Mouse (Mus musculus) heart, adult 2 months (tissue): Measurements from ENCODE around the gene Bcs1l.

Experiments
- CTCF ChIP-seq: fragments of 200-600 bp; IDR thresholded peaks from 2 replicates; pipeline ENCODE4 v1.8.1; 2022; ENCODE audit warnings: antibody characterized with exemption, mild to moderate bottlenecking, moderate library complexity
- EP300 ChIP-seq: fragments of 200-500 bp; IDR thresholded peaks from 2 replicates; pipeline ENCODE4 v1.6.1; 2011; ENCODE audit warnings: low read depth, low read length, control low read depth; ENCODE audit not compliant: insufficient read depth
- POLR2A ChIP-seq: fragments of 200-500 bp; IDR thresholded peaks from 2 replicates; pipeline ENCODE4 v1.6.1; 2011; ENCODE audit warnings: mild to moderate bottlenecking, low read depth, low read length, control low read depth; ENCODE audit not compliant: insufficient read depth

- TF ChIP-seq POLR2A = peak; percentile 97
- TF ChIP-seq EP300 = no peak
- TF ChIP-seq CTCF = no peak
Observed at GRCm38 (mm10) chr1:74601267-74601962, 13.3 kb downstream of the Bcs1l start, which contains the start of the genes Rnf25 and Stk36.
